Mouse (Mus musculus): ENCODE results near the gene Zdhhc12. TPM values are rescaled to one million over a fixed set of nuclear protein-coding genes. Genes with fewer than 3 reads are reported as not detected.
"Not testable (repeated sequence)": the region's sequence is repeated elsewhere in the genome, so short reads cannot be mapped to it uniquely, and the experiment has no call there.

Gene Zdhhc12
- total RNA-seq, 2 experiments from 2014 or later = 14.9 to 19.0 TPM

DNA sequence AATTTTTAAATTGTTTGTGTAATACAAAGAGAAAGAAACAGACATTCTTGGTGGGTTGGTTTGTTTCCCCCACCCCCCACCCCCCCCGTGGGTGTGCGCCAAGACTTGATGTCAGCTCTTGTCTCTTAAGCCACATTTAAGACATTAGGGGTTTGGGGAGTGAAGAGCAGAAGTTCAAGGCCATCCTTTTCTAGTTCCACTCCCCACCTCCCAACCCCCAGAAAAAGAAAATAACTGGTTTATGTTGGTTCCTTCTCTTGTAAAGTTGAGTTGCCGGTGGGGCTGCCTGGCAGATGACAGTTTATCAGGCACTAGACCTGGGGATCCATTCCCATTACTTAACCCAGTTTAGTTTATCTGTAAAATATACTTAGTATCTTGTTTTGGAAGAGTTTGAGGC, 29.1 kb downstream of the Zdhhc12 start:
- DNase-seq = no peak

DNA sequence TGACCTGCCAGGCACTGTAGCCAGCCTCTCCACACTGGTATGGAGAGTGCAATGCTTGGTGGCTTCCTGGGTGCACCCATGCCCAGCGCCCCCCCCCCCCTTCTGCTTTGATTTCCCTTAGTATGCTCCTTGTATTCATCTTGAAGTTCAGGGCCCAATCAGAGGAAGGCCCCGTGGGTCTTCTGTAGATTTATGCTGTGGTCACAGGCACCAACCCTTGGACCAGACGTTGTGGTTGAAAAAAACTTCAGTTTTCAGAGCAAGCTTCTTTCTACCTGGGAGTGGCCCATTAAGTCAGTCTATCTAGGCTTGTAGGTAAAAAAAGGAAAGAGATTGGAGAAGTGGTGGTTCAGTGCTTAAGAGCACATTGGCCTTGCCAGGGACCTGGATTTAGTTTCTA, 29.7 kb downstream of the Zdhhc12 start:
- DNase-seq = no peak

DNA sequence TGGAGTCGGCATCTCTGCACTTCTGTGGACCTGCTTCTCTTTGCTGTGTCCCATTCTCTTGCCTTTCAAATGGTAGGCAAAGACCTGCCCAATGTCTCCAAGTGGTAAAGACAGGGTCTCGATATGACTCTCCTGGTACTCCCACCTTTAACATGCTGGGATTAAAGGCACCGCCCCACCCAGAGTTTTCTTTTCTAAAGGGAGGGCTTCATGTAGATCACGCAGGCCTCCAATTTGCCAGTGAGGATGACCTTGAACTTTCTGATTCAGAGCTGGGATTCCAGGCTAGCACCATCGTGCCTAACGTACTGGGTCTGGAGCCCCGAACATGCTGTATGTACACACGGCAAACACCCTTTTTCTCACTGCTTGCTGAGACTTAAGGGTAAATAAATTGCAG, 30.2 kb downstream of the Zdhhc12 start:
- DNase-seq = peak; percentile 67

- peak; percentile 73 for DNase-seq
These were observed 31.0 kb downstream of the Zdhhc12 start for GRCm38 (mm10) chr2:30062249-30063093.

DNA sequence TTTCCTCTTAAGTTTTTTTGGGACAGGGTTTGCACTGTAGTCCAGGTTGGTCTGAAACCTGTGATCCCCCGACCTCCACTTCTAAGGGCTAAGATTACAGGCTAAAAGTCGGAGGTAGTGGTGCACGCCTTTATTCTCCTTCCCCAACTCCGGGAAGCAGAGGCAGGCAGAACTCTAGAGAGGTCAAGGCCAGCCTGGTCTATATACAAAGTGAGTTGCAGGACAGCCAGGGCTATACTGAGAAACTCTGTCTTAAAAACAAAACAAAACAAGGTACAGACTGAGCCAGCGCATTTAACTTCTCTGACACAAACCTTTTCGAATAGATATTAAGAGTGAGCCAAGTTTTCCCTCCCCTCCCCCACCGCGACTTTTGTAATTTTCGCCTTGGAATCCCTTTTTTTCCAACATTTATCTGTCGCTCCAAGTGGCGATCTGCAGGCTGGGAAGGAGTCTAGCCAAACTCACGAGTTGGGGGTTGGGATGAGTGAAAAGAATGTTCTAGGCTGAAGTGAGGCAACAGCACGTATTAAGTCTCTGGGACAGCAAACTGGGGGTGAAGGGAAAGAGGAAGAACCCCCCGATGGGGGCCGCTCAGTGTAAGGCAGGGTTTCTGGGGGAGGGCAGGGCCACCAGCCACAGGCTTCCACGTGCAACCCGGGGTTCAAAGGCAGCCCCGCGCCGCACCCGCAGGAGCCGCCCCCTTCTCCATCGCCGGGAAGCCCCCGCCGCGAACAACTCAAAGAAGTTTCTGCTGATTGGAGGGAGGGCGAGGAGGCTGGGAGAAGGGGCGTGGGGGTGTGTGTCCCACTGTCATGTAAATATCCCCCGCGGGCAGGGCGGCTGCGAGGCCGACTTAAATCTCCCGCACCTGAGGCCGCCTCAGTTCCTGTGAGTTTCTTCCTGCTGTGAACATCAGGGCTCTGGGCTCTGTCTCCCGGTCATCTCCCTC, 32.0 kb downstream of the Zdhhc12 start:
- DNase-seq = peak; percentile 79

- no peak for DNase-seq
These were observed 35.0 kb downstream of the Zdhhc12 start for GRCm38 (mm10) chr2:30058418-30058817.

- DNase-seq = peak; percentile 67
These were observed 36.1 kb downstream of the Zdhhc12 start, which contains the start of gene Set for GRCm38 (mm10) chr2:30057223-30057904. TSS of gene Set (plus strand) at chr2:30057378.

DNA sequence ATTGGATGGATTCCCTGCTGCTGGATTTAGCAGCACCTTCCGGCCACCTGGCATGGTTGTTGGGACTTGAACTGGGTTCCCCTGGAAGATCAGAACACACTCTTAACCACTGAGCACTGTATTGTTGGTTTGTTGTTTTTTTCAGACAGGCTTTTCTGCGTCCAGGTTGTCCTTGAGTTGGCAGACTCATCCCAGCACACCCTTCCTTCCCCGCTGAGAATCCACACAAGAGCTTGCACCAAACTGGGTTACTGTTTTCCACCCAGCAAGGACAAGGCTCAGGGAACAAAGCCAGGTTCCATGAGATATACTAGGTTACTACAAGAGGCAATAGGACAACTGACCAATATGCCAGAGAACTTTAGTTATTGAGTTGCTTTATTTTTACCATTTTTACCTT, 36.7 kb downstream of the Zdhhc12 start:
- DNase-seq = peak; percentile 47

- DNase-seq = not testable (repeated sequence)
These were observed 38.1 kb downstream of the Zdhhc12 start for GRCm38 (mm10) chr2:30055310-30055709.

- DNase-seq = no peak
These were observed 41.3 kb downstream of the Zdhhc12 start for GRCm38 (mm10) chr2:30051992-30052761.

- no peak for DNase-seq
These were observed 43.6 kb downstream of the Zdhhc12 start for GRCm38 (mm10) chr2:30049831-30050230.

DNA sequence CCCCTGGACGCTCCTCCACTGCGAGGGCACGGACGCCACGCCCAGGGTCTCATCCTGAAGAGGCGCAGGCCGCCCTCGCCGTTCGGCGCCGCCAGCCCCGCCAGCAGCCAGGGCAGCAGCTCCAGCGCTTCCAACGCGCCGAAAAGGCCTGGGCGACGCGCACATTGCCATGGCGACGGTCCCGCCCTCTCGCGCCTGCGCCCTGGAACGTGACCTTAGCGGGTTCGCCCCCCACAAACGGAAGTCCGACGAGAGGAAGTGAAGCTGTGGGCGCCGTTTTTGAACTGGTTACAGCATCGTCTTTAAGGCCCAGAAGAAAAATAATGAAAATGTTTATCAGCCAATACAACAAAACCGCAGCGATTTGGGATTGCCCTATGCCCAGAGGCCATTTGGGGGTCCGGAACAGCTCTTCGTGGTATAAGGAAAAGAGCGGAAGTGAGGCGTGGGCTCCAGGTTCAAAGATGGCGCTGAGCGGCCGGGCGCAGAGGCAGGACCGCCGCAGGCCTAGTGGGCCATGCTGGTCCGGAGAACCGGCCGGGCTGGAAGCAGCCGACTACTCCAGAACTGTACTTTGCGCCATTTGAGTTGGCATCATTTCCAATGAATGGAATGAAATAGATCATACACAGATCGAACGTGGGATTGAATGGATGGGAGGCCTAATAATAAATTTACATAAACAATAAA, 44.6 kb downstream of the Zdhhc12 start, which contains the start of gene Wdr34:
Gene Wdr34, minus strand, starts transcription at position 183 of the 690 bp plus-strand sequence.
- peak; percentile 99 for DNase-seq

- DNase-seq = no peak
These were observed 45.3 kb downstream of the Zdhhc12 start for GRCm38 (mm10) chr2:30048101-30048501.

DNA sequence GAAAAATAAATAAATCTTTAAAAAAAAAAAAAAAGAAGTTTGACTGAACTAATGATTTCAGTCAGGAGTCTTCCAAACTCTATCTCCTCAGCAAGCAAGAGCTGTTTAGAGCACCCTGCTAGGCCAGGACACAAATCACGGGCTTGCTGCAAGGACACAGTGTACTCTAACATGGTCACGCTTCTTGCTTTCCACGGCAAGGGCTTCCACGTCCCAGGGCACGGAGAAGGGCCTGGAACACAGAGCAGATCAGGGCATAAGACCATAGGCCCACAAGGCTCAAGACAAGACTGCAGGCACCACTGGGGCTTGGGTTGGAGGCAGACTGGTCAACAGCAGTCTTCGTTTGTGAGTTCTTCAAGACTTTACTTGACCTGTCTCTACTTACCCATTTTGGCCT, 46.3 kb downstream of the Zdhhc12 start:
- no peak for DNase-seq

GRCm38 (mm10) chr2:30044550-30044949, 48.9 kb downstream of the Zdhhc12 start:
- DNase-seq = no peak

DNA sequence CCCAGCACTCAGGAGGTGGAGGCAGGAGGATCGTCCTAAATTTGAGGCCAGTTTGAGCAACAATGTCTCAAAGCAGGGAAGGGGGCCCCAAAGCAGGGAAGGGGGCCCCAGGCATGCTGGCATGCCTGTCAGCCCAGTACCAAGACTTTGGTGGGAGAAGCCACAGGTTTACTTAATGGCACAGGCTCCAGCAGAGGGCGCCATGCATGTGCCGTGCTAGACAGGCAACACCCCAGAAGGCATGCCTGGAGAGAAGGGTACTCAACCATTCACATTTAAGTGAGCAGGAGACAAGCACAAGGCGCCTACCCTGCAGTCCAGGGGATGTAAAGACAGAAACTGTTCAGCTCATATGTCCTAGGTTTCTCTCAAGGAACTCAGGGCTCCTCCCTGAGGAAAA, 51.0 kb downstream of the Zdhhc12 start:
- peak; percentile 91 for DNase-seq
